Mouse (Mus musculus): ENCODE data around the gene Rai1.

Rai1 gene

GRCm38 (mm10) chr11:60094909-60095810 is 9.7 kb upstream of the Rai1 start:
- no peak for DNase-seq (ENCODE audit: extremely low read depth, low read depth, low spot score)

- no peak for DNase-seq (ENCODE audit: extremely low read depth, low read depth, low spot score)
Observed at GRCm38 (mm10) chr11:60099555-60100186, 5.1 kb upstream of the Rai1 start.

GRCm38 (mm10) chr11:60100827-60101555 is 3.8 kb upstream of the Rai1 start:
- DNase-seq (ENCODE audit: extremely low read depth, low read depth, low spot score), result no peak

- DNase-seq (ENCODE audit: extremely low read depth, low read depth, low spot score), result no peak
Observed at GRCm38 (mm10) chr11:60101986-60102385, 2.8 kb upstream of the Rai1 start.

- DNase-seq (ENCODE audit: extremely low read depth, low read depth, low spot score), result no peak
Observed at GRCm38 (mm10) chr11:60102664-60103063, 2.1 kb upstream of the Rai1 start.

GRCm38 (mm10) chr11:60103567-60103966 is 1.2 kb upstream of the Rai1 start:
- DNase-seq (ENCODE audit: extremely low read depth, low read depth, low spot score), result no peak

GRCm38 (mm10) chr11:60105593-60106542 is 1.1 kb downstream of the Rai1 start:
- DNase-seq (ENCODE audit: extremely low read depth, low read depth, low spot score), result no peak

- no peak for DNase-seq (ENCODE audit: extremely low read depth, low read depth, low spot score)
Observed at GRCm38 (mm10) chr11:60106543-60107110, 1.8 kb downstream of the Rai1 start.

GRCm38 (mm10) chr11:60107449-60107848 is 2.6 kb downstream of the Rai1 start:
- DNase-seq (ENCODE audit: extremely low read depth, low read depth, low spot score), result no peak

- no peak for DNase-seq (ENCODE audit: extremely low read depth, low read depth, low spot score)
Observed at GRCm38 (mm10) chr11:60108631-60109172, 3.9 kb downstream of the Rai1 start.

- no peak for DNase-seq (ENCODE audit: extremely low read depth, low read depth, low spot score)
Observed at GRCm38 (mm10) chr11:60110386-60110785, 5.6 kb downstream of the Rai1 start.

GRCm38 (mm10) chr11:60111576-60111975 is 6.8 kb downstream of the Rai1 start:
- no peak for DNase-seq (ENCODE audit: extremely low read depth, low read depth, low spot score)

GRCm38 (mm10) chr11:60113624-60114023 is 8.8 kb downstream of the Rai1 start:
- DNase-seq (ENCODE audit: extremely low read depth, low read depth, low spot score), result no peak

- no peak for DNase-seq (ENCODE audit: extremely low read depth, low read depth, low spot score)
Observed at GRCm38 (mm10) chr11:60114296-60115023, 9.6 kb downstream of the Rai1 start.

GRCm38 (mm10) chr11:60115024-60115538 is 10.3 kb downstream of the Rai1 start:
- peak; percentile 50 for DNase-seq (ENCODE audit: extremely low read depth, low read depth, low spot score)

- DNase-seq (ENCODE audit: extremely low read depth, low read depth, low spot score), result no peak
Observed at GRCm38 (mm10) chr11:60115638-60116276, 10.9 kb downstream of the Rai1 start.

- DNase-seq (ENCODE audit: extremely low read depth, low read depth, low spot score), result no peak
Observed at GRCm38 (mm10) chr11:60120586-60121262, 15.9 kb downstream of the Rai1 start.

- no peak for DNase-seq (ENCODE audit: extremely low read depth, low read depth, low spot score)
Observed at GRCm38 (mm10) chr11:60122611-60123010, 17.8 kb downstream of the Rai1 start.
